Mouse (Mus musculus): ENCODE measurements around the gene Tnfsf13. TPM values are rescaled to one million over a fixed set of nuclear protein-coding genes. Genes with fewer than 3 reads are reported as not detected.

Gene Tnfsf13
- polyA plus RNA-seq, 1 experiment from 2014 or later, result 0.17 TPM

DNA sequence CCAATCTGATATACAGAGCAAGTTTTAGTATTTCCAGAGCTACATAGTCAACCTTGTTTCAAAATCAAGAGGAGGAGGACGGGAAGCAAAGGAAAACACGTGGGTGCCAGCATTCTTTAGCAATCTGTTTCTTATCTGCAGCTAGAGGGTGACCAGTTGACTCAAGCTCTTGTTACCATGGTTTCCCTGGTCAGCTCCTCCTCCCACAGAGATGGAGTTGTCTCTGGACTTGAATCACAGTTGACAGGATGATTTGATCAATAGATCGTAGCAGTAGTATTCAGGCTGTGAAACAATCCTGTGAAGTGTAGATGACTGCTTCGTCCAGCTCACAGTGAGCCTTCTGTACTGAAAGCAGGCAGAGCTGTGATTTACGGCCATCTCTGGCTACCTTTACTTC, 30.3 kb upstream of the Tnfsf13 start:
- WGBS (ENCODE audit: insufficient replicate concordance), result 27% methylated on average over 5 of the region's 5 CpGs
- Histone ChIP-seq H3K9me3 (replicated peaks; ENCODE audit: control insufficient read depth, low read length) (no peaks in the 10 kb centered on the region), H3K36me3 (ENCODE audit: control insufficient read depth, insufficient read depth) (no peaks in the 10 kb centered on the region), H3K4me3 (ENCODE audit: low read depth, low read length) (no peak overlapping the region), H3K9ac (ENCODE audit: low read depth, low read length) (no peak overlapping the region), H3K27ac (ENCODE audit: low read length) (no peak overlapping the region; the same call in 1 of the 2 replicates), H3K4me2 (ENCODE audit: low read depth, low read length) (no peak overlapping the region), H3K27me3 (ENCODE audit: control insufficient read depth, insufficient read depth, low read depth, low read length) (no peaks in the 10 kb centered on the region), H3K4me1 (ENCODE audit: control insufficient read depth, low read depth, low read length) (peaks cover 27% of the 10 kb centered on the region)
- peak; percentile 53 for ATAC-seq (ENCODE audit: low read depth)

DNA sequence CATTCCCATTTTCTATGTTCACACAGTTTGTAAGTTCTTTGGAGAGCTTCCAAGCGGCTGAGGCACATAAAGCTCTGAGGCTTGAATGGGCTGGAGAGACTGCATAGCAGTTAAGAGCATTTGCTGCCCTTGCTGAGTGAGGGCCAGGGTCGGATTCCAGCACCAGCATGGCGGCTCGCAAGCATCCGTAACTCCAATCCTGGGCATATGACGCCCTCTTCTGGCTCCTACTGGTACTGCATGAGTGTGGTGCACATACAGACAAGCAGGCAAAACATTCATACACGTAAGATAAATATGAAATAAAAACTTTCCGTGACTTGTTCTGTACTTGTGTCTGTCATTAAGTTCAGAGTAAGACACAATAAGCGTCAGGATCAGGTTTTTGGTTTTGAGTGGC, 29.9 kb upstream of the Tnfsf13 start:
- 59% methylated on average over 9 of the region's 9 CpGs for WGBS (ENCODE audit: insufficient replicate concordance)
- no peak overlapping the region for H3K9ac ChIP-seq (ENCODE audit: low read depth, low read length)
- no peaks in the 10 kb centered on the region for H3K27me3 ChIP-seq (ENCODE audit: control insufficient read depth, insufficient read depth, low read depth, low read length)
- no peak overlapping the region for H3K4me3 ChIP-seq (ENCODE audit: low read depth, low read length)
- no peaks in the 10 kb centered on the region for H3K36me3 ChIP-seq (ENCODE audit: control insufficient read depth, insufficient read depth)
- no peak for ATAC-seq (ENCODE audit: low read depth)
- H3K4me1 ChIP-seq (ENCODE audit: control insufficient read depth, low read depth, low read length), result peaks cover 28% of the 10 kb centered on the region
- no peak overlapping the region for H3K4me2 ChIP-seq (ENCODE audit: low read depth, low read length)
- peak overlapping the region; percentile 9; the same call in 1 of the 2 replicates for H3K27ac ChIP-seq (ENCODE audit: low read length)
- H3K9me3 ChIP-seq (replicated peaks; ENCODE audit: control insufficient read depth, low read length), result no peaks in the 10 kb centered on the region

GRCm38 (mm10) chr11:69714636-69715329, 29.2 kb upstream of the Tnfsf13 start:
- Histone ChIP-seq H3K27me3 (ENCODE audit: control insufficient read depth, insufficient read depth, low read depth, low read length) (no peaks in the 10 kb centered on the region), H3K36me3 (ENCODE audit: control insufficient read depth, insufficient read depth) (no peaks in the 10 kb centered on the region), H3K4me1 (ENCODE audit: control insufficient read depth, low read depth, low read length) (peaks cover 35% of the 10 kb centered on the region), H3K9ac (ENCODE audit: low read depth, low read length) (no peak overlapping the region), H3K4me2 (ENCODE audit: low read depth, low read length) (no peak overlapping the region), H3K4me3 (ENCODE audit: low read depth, low read length) (no peak overlapping the region), H3K9me3 (replicated peaks; ENCODE audit: control insufficient read depth, low read length) (no peaks in the 10 kb centered on the region), H3K27ac (ENCODE audit: low read length) (no peak overlapping the region)
- ATAC-seq (ENCODE audit: low read depth), result no peak
- WGBS (ENCODE audit: insufficient replicate concordance), result 79% methylated on average over 18 of the region's 18 CpGs

- ATAC-seq (ENCODE audit: low read depth), result no peak
- Histone ChIP-seq H3K4me2 (ENCODE audit: low read depth, low read length) (no peak overlapping the region), H3K27me3 (ENCODE audit: control insufficient read depth, insufficient read depth, low read depth, low read length) (no peaks in the 10 kb centered on the region), H3K27ac (ENCODE audit: low read length) (no peak overlapping the region), H3K9ac (ENCODE audit: low read depth, low read length) (no peak overlapping the region), H3K36me3 (ENCODE audit: control insufficient read depth, insufficient read depth) (no peaks in the 10 kb centered on the region), H3K4me3 (ENCODE audit: low read depth, low read length) (no peak overlapping the region), H3K4me1 (ENCODE audit: control insufficient read depth, low read depth, low read length) (peaks cover 25% of the 10 kb centered on the region), H3K9me3 (replicated peaks; ENCODE audit: control insufficient read depth, low read length) (no peaks in the 10 kb centered on the region)
- WGBS (ENCODE audit: insufficient replicate concordance), result 75% methylated on average over 20 of the region's 20 CpGs
Observed at GRCm38 (mm10) chr11:69712954-69713672, 27.5 kb upstream of the Tnfsf13 start.

- Histone ChIP-seq H3K4me3 (ENCODE audit: low read depth, low read length) (no peak overlapping the region), H3K4me1 (ENCODE audit: control insufficient read depth, low read depth, low read length) (peaks cover 14% of the 10 kb centered on the region), H3K36me3 (ENCODE audit: control insufficient read depth, insufficient read depth) (no peaks in the 10 kb centered on the region), H3K9ac (ENCODE audit: low read depth, low read length) (no peak overlapping the region), H3K9me3 (replicated peaks; ENCODE audit: control insufficient read depth, low read length) (no peaks in the 10 kb centered on the region), H3K27me3 (ENCODE audit: control insufficient read depth, insufficient read depth, low read depth, low read length) (no peaks in the 10 kb centered on the region), H3K4me2 (ENCODE audit: low read depth, low read length) (no peak overlapping the region), H3K27ac (ENCODE audit: low read length) (no peak overlapping the region)
- WGBS (ENCODE audit: insufficient replicate concordance), result 64% methylated on average over 2 of the region's 2 CpGs
- ATAC-seq (ENCODE audit: low read depth), result no peak
Observed at GRCm38 (mm10) chr11:69711082-69711481, 25.5 kb upstream of the Tnfsf13 start.

DNA sequence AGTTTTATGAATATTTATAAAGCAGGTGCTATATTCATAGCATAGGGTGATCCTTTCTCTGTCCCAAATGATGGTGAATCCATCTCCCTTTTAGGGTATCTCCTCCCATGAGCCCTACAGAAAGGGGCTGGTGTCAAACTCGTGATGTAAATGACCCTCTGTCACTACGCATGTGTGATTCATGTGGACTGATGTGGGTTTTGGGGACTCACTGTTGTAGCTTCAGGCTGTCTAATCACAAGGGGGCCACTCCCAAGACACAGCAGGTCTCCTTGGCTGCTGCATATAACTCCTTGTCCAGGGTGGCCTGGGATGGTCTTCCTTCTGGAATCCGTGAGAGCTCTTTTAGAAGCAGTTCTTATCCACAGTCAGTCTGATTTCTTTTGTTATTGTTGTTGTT, 24.9 kb upstream of the Tnfsf13 start:
- 55% methylated on average over 3 of the region's 3 CpGs for WGBS (ENCODE audit: insufficient replicate concordance)
- no peak overlapping the region for H3K4me3 ChIP-seq (ENCODE audit: low read depth, low read length)

DNA sequence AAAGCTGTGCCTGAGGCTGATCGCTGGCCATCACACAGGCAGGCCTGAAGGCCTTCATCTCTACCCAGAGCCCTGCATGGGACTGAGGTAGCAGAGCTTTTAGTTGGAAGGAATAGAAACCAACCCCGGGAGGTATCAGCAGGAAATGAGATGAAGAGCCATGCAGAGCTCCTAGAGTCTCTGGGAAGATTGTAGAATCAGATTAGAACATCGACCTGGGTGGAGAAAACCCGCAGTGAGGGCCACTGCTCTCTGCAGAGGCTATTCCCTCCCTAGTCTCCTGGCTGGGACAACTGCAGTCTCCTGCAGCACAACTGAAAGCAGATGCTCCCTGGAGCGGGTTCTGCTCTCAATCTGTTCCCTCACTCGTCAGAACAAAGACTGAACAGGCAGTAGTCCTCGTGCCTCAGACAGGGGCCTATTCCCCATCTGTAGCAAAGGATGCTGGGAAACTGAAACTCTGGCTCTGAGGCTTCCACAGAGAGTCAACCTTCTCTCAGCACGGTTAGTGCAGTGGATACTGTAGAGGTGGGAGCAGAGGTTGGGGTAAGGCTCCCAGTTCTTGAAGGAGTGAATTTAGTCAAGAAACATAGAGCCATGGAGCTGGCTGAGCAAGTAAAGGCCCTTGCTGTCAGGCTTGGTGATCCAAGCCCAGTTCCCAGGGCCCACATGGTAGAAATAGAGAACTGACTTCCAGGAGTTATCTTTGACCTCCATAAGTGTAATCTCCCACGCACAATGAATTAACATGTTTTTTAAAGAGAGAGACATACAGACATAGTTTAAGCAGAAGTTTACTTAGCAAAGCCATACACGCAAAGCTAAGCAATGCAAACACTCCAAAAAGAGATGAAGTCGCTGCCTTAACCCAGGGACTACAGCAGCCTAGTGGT, 24.2 kb upstream of the Tnfsf13 start:
- Histone ChIP-seq H3K9ac (ENCODE audit: low read depth, low read length) (no peak overlapping the region), H3K27me3 (ENCODE audit: control insufficient read depth, insufficient read depth, low read depth, low read length) (no peaks in the 10 kb centered on the region), H3K9me3 (replicated peaks; ENCODE audit: control insufficient read depth, low read length) (no peaks in the 10 kb centered on the region), H3K4me2 (ENCODE audit: low read depth, low read length) (no peak overlapping the region), H3K4me3 (ENCODE audit: low read depth, low read length) (no peak overlapping the region), H3K27ac (ENCODE audit: low read length) (0 out of 2 replicates have a peak overlapping the region, but pooled peaks have one; percentile 13), H3K4me1 (ENCODE audit: control insufficient read depth, low read depth, low read length) (peaks cover 12% of the 10 kb centered on the region), H3K36me3 (ENCODE audit: control insufficient read depth, insufficient read depth) (no peaks in the 10 kb centered on the region)
- ATAC-seq (ENCODE audit: low read depth), result peak; percentile 21; the same call in 1 of the 2 replicates
- WGBS (ENCODE audit: insufficient replicate concordance), result 41% methylated on average over 11 of the region's 11 CpGs

More for the DNA sequence above, 24.9 kb upstream of the Tnfsf13 start:
- H3K9ac ChIP-seq (ENCODE audit: low read depth, low read length), result no peak overlapping the region
- ATAC-seq (ENCODE audit: low read depth), result no peak
- 0 out of 2 replicates have a peak overlapping the region, but pooled peaks have one; percentile 13 for H3K27ac ChIP-seq (ENCODE audit: low read length)
- H3K4me1 ChIP-seq (ENCODE audit: control insufficient read depth, low read depth, low read length), result peaks cover 12% of the 10 kb centered on the region
- no peaks in the 10 kb centered on the region for H3K36me3 ChIP-seq (ENCODE audit: control insufficient read depth, insufficient read depth)
- no peak overlapping the region for H3K4me2 ChIP-seq (ENCODE audit: low read depth, low read length)
- H3K9me3 ChIP-seq (replicated peaks; ENCODE audit: control insufficient read depth, low read length), result no peaks in the 10 kb centered on the region
- no peaks in the 10 kb centered on the region for H3K27me3 ChIP-seq (ENCODE audit: control insufficient read depth, insufficient read depth, low read depth, low read length)

- Histone ChIP-seq H3K36me3 (ENCODE audit: control insufficient read depth, insufficient read depth) (no peaks in the 10 kb centered on the region), H3K27me3 (ENCODE audit: control insufficient read depth, insufficient read depth, low read depth, low read length) (no peaks in the 10 kb centered on the region)
- 75% methylated on average over 3 of the region's 3 CpGs for WGBS (ENCODE audit: insufficient replicate concordance)
Observed at GRCm38 (mm10) chr11:69708614-69709265, 23.2 kb upstream of the Tnfsf13 start.

More at GRCm38 (mm10) chr11:69708614-69709265, 23.2 kb upstream of the Tnfsf13 start:
- Histone ChIP-seq H3K4me3 (ENCODE audit: low read depth, low read length) (no peak overlapping the region), H3K9me3 (replicated peaks; ENCODE audit: control insufficient read depth, low read length) (no peaks in the 10 kb centered on the region), H3K27ac (ENCODE audit: low read length) (no peak overlapping the region), H3K4me2 (ENCODE audit: low read depth, low read length) (no peak overlapping the region), H3K4me1 (ENCODE audit: control insufficient read depth, low read depth, low read length) (peaks cover 12% of the 10 kb centered on the region), H3K9ac (ENCODE audit: low read depth, low read length) (no peak overlapping the region)
- no peak for ATAC-seq (ENCODE audit: low read depth)

Data from liver, embryonic 16.5 days (tissue).